20 mouse cellular contexts compared by ENCODE assay signal in the genomic region with DNA sequence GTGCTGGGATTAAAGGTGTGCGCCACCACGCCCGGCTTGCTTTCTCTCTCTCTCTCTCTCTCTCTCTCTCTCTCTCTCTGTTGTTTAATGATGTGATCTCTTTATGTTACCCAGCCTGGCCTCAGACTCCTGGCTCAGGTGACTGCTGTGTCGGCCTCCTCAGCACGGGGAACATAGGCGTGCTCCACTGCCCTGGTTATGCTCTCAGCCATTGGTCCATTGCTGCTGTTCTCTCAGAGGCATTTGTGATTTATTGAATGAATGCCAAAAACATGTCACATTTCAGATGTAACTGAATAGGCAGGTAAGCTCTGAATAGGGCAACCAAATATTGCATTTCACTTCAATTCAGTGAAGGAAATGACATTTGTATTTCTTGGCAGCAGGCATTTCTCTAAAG.
"Had no signal": no experiment of that assay in that cellular context is flagged by ENCODE, and none has a peak within 500 bp of the region (broad histone marks: within the 10 kb centered on the region; RNA-seq: fewer than 3 reads in every experiment).

No protein-coding gene starts in this region.

- H3K9ac ChIP-seq: liver, embryonic 13.5 days; neural tube, embryonic 13.5 days; stomach, embryonic 15.5 days had no signal

- H3K4me1 ChIP-seq: liver, embryonic 13.5 days; stomach, embryonic 15.5 days had no signal

- H3K4me3 ChIP-seq: layer of hippocampus, adult 2 months; left cerebral cortex, adult 2 months; liver, embryonic 13.5 days; megakaryocyte, embryonic 14.5 days; midbrain, embryonic 10.5 days; myocyte; neural tube, embryonic 13.5 days; stomach, embryonic 15.5 days had no signal

- H3K4me2 ChIP-seq: liver, embryonic 13.5 days; neural tube, embryonic 13.5 days; stomach, embryonic 15.5 days had no signal

- H3K36me3 ChIP-seq: neural tube, embryonic 13.5 days; stomach, embryonic 15.5 days had no signal

- H3K27ac ChIP-seq: layer of hippocampus, adult 2 months; left cerebral cortex, adult 2 months; liver, embryonic 13.5 days; midbrain, embryonic 10.5 days; neural tube, embryonic 13.5 days; stomach, embryonic 15.5 days had no signal

- H3K27me3 ChIP-seq: liver, embryonic 13.5 days; megakaryocyte, embryonic 14.5 days; neural tube, embryonic 13.5 days; stomach, embryonic 15.5 days had no signal

- H3K9me3 ChIP-seq: liver, embryonic 13.5 days; megakaryocyte, embryonic 14.5 days; midbrain, embryonic 10.5 days; neural tube, embryonic 13.5 days; stomach, embryonic 15.5 days had no signal

- DNase-seq: kidney, adult 9 months; kidney, postnatal 14 days; layer of hippocampus, adult 9-11 months; liver, embryonic 13.5 days; lung, adult 2 months; lung, postnatal 36 days; midbrain, embryonic 14.5 days; retina, postnatal 1 day; right cerebral cortex, postnatal 25 days; spleen, adult 18-20 months; thymus, adult 18-20 months; thymus, postnatal 36 days had no signal

- ATAC-seq: lung, postnatal 0 days had no signal
